Mouse (Mus musculus) naive thymus-derived CD4-positive, alpha-beta T cell, adult 2 months (primary cell): ENCODE data around the gene Zdhhc25.

Source experiments
- DNase-seq: peaks from one replicate; pipeline ENCODE4 v3.0.0-alpha.2; 2011; ENCODE audit warnings: low read depth

Zdhhc25 gene

DNA sequence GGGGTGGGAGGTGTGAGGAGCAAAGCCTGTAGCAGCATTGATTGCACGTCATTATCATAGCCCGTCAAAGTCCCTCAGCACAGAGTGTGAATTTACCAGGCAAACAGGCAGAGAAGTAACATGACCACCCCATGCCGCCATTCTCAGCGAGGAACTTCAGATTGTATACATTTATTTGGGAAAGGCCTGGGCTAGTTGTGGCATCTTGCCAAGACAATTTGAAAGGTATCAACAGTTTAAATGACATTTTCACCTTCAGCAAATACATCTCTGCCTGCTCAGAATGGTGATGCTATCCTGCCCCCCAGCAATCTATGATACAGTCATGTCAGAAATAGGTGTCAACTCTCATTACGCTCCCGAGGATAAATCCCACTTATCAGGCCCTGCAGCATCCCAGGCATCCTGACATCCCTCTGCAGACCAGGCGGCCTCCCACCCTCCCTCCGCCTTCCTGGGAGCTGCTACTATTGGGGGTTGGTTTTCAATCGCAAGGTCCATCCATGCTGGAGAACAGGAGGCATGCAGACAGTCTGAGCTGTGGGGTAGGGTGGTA is 28.8 kb downstream of the Zdhhc25 start:
- DNase-seq = no peak

DNA sequence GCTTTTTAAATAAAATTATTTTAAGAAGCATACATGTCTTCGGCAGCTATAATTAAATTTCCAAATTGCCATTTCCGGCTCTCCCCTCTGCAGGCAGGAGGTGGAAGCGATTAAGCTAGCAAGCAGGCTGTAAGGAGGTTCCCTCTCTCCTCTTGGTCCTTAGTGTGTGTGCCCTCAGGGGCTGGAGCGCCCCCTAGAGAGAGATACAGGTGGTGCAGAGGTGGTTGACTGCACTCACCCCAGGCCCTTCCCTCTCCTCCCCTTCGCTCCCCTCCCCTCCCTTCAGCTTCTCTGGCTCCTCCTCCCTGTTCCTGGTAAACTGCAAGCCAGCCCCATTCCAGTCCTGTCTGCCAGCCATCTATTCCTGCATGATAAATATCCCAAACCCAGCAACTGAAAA is 35.1 kb downstream of the Zdhhc25 start:
- DNase-seq = no peak

GRCm38 (mm10) chr15:88651019-88651418 is 50.9 kb downstream of the Zdhhc25 start:
- DNase-seq = peak; percentile 40
